Mouse (Mus musculus): ENCODE results near the gene Zfp651. TPM values are rescaled to one million over a fixed set of nuclear protein-coding genes. Genes with fewer than 3 reads are reported as not detected.

Gene Zfp651
- polyA plus RNA-seq, 1 experiment from 2014 or later: 12.0 TPM

GRCm38 (mm10) chr9:121820765-121821164 lies 61.6 kb downstream of the Zfp651 start:
- H3K9ac ChIP-seq (replicated peaks): no peak overlapping the region
- no peaks in the 10 kb centered on the region for H3K9me3 ChIP-seq
- H3K36me3 ChIP-seq: no peaks in the 10 kb centered on the region
- peaks cover 14% of the 10 kb centered on the region for H3K4me1 ChIP-seq (replicated peaks)
- H3K4me3 ChIP-seq (replicated peaks): no peak overlapping the region
- no peak for ATAC-seq
- no peak overlapping the region for H3K4me2 ChIP-seq (replicated peaks)
- H3K27me3 ChIP-seq: no peaks in the 10 kb centered on the region
- H3K27ac ChIP-seq: no peak overlapping the region
- 67% methylated on average over 5 of the region's 5 CpGs for WGBS

Other genes with a start within 250 kb of the Zfp651 start
- gene Lyzl4, start 117.2 kb upstream of the Zfp651 start, polyA plus RNA-seq (2015; fragmentation: Nextera tagmentation; extraction: Ambion mirVana): 0.24 TPM in 1 of 2 replicates, not detected in the other
- gene Vipr1, start 116.6 kb upstream of the Zfp651 start, polyA plus RNA-seq (2015; fragmentation: Nextera tagmentation; extraction: Ambion mirVana): 0.43 and 0.48 TPM in 2 replicates
- 31.1 and 36.1 TPM in 2 replicates for gene Sec22c, start 53.8 kb upstream of the Zfp651 start, polyA plus RNA-seq (2015; fragmentation: Nextera tagmentation; extraction: Ambion mirVana)
- 146 TPM in 2 replicates for gene Ss18l2, start 49.0 kb upstream of the Zfp651 start, polyA plus RNA-seq (2015; fragmentation: Nextera tagmentation; extraction: Ambion mirVana)
- gene Nktr, start 40.2 kb upstream of the Zfp651 start, polyA plus RNA-seq (2015; fragmentation: Nextera tagmentation; extraction: Ambion mirVana): 69.0 and 71.1 TPM in 2 replicates
- gene Klhl40, start 18.3 kb downstream of the Zfp651 start, polyA plus RNA-seq (2015; fragmentation: Nextera tagmentation; extraction: Ambion mirVana): 0.43 and 0.69 TPM in 2 replicates
- gene Hhatl, start 33.2 kb downstream of the Zfp651 start, polyA plus RNA-seq (2015; fragmentation: Nextera tagmentation; extraction: Ambion mirVana): 0.24 TPM in 1 of 2 replicates, not detected in the other
- gene Ccdc13, start 80.1 kb downstream of the Zfp651 start, polyA plus RNA-seq (2015; fragmentation: Nextera tagmentation; extraction: Ambion mirVana): 2.8 and 5.0 TPM in 2 replicates
- 146 TPM in 2 replicates for gene Higd1a, start 99.0 kb downstream of the Zfp651 start, polyA plus RNA-seq (2015; fragmentation: Nextera tagmentation; extraction: Ambion mirVana)
- 2.1 and 2.2 TPM in 2 replicates for gene Ackr2, start 139.0 kb downstream of the Zfp651 start, polyA plus RNA-seq (2015; fragmentation: Nextera tagmentation; extraction: Ambion mirVana)
- gene Cyp8b1, start 157.0 kb downstream of the Zfp651 start, polyA plus RNA-seq (2015; fragmentation: Nextera tagmentation; extraction: Ambion mirVana): not detected in 2 replicates
- gene Fam198a, start 191.7 kb downstream of the Zfp651 start, polyA plus RNA-seq (2015; fragmentation: Nextera tagmentation; extraction: Ambion mirVana): 0.89 and 0.96 TPM in 2 replicates
- 20.8 and 23.2 TPM in 2 replicates for gene Pomgnt2, start 237.8 kb downstream of the Zfp651 start, polyA plus RNA-seq (2015; fragmentation: Nextera tagmentation; extraction: Ambion mirVana)

Measured in midbrain, embryonic 13.5 days (tissue).